Mouse (Mus musculus) urinary bladder, postnatal 4 days (tissue): ENCODE data around the gene Zbtb20.

Experiments
- DNase-seq, 2 experiments: peaks; one replicate each; pipeline ENCODE4 v3.0.0; 2021 to 2022; ENCODE audit warnings: low spot score in 2 of 2

Gene Zbtb20

DNA sequence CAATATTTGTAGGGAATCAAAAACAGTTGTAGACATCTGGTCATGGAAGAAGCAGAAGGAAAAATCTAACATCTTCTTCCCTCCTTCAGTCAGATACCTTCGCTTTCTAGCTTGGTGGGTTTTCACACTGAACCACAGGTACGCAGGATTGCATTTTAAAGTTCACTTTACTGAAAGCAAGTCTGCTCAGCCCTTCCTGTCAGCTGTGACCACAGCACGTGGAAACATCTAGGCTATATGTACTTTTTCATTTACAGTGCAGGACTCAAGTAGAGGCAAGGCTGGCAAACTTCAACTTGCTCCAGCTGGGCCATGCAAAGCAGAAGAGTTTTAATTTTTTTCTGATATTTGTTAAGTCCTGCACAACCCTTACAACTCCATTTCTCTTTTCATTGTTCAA lies 424.7 kb downstream of the Zbtb20 start:
- DNase-seq = no peak

- no peak for DNase-seq
Observed at GRCm38 (mm10) chr16:43302171-43302570, 426.5 kb downstream of the Zbtb20 start.

GRCm38 (mm10) chr16:43303245-43304197 lies 427.8 kb downstream of the Zbtb20 start:
- no peak for DNase-seq

DNA sequence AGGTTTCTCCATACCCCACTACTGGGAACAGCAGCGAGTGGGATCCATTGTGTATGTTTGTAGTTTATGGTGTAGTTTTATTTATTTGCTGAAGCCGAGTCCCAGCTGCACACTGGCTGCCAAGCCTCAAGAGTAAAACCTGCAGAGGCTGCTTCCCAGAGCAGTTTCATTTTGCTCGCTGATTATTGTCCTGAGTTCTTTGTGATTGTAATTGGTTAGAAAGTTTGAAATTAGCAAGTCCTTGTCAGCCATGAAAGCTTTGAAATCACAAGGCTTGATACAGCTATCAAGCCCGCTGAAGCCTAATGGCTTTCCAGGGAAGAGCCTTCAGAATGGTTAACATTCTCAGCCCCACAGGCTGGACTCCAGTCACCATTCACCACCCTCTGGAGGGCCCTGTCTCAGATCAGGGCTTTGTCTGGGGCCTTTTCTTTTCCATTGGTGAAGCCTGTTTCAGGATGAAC lies 434.3 kb downstream of the Zbtb20 start:
- DNase-seq = no peak

DNA sequence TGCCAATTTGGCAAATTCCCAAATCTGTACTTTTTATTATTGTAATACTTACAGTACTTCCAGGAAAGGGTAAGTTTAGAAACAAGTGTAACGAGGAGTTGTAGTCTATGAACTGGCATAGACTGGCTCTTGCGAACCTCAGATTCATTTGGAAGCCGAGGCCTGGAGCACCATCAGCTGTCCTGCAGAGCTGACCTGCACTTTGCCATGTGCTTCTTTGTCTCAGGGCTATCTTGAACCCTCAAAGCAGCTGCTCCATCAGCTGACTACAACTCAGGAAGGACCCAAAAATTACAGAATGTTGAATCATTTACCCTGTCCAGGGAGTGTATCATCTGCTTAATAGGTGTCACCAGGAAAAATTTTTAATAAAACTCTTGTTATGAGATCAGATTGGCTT lies 448.3 kb downstream of the Zbtb20 start:
- no peak for DNase-seq

- DNase-seq = no peak
Observed at GRCm38 (mm10) chr16:43328221-43328620, 452.5 kb downstream of the Zbtb20 start.

GRCm38 (mm10) chr16:43330206-43330605 lies 454.5 kb downstream of the Zbtb20 start:
- DNase-seq = no peak

GRCm38 (mm10) chr16:43331440-43331839 lies 455.8 kb downstream of the Zbtb20 start:
- DNase-seq = no peak

DNA sequence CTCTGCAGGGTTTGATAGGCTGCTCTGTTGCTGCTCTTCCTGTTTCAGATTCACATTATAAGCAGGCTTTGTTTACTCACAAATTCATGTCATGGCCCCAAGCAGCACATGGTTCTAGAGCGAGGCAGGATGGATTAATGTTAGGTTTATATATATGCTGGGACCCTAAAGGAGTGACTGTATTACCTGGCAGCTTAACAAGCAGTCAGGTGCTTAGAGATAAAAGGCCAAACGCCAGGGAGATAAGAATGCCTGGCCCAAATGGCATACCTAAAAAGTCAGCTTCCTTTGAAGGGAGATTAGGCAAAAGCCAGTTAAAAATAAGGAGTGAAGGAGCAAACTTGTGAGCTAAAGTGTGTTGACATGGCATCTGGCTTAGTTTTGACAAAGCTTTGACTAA lies 457.1 kb downstream of the Zbtb20 start:
- no peak for DNase-seq

GRCm38 (mm10) chr16:43333265-43333664 lies 457.6 kb downstream of the Zbtb20 start:
- DNase-seq = no peak

DNA sequence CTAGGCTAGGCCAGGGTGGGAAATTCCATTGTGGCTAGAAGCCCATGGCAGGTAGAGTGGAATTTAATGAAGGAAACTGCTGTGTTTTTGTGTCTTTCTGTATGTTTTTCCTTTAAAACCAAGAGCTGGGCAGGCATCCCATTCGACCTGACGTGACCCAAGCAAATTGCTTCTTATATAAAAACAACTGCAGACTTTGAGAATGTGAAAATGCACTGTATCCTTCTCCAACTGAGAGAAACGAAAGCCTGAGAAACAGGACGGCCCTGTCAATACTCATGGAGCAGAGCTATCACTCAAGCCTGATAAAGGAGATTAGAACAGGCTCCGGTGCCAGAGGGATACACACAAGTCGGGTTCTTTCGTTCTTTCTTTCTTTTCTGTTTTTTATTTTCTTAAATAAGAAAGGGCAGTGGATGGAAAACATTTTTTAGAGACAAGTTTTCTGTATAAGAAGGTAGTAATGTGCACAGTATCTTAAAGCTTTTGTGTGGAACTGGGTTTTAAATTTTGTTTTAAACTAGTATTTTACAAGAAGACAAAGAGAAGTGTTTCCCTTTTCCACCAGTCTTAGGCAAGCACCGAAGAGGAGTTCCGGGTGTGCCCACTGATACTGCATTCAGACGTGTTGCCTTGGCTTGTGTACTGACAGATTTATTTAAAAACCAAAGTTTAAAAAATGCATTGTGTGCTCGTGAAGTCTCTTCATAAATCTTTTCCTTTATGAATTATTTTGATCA lies 458.9 kb downstream of the Zbtb20 start:
- DNase-seq = no peak

GRCm38 (mm10) chr16:43335151-43335823 lies 459.6 kb downstream of the Zbtb20 start:
- no peak for DNase-seq

DNA sequence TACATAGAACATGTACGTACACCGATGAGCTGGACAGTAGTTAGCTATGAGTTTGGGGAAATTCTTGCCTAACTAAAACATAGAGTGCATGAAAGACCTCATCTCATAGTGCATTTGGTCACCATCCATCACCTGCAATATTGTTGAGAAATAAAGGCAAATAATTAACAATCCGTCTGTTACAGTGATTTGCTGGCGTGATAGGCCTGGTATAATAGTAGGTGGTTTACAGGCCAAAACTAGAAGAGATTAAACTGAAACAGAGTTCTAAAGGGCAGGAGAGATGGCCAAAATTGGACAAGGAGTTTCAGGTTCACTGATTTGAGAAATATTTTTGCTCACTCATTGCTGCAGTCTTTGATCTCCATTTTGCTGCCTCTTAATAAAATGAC lies 460.1 kb downstream of the Zbtb20 start:
- no peak for DNase-seq

DNA sequence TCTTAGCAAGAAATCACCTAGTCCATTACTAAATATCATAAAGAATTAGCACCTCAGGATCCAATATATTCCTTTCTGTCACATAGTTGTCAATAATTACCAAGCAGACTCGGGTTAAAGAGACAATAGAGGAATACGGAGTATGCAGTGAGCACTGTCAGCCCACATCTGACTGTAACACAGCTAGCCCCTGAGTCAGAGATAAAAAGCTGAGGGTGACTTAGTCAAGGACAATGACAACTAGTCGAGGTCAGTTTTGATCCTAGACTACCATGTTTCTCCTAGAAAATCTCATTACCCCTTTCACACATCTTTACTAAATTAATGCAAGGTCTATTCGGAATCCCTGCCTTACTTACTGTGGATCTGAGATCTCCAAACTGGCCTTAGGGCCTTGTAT lies 465.0 kb downstream of the Zbtb20 start:
- no peak for DNase-seq

GRCm38 (mm10) chr16:43341916-43342455 lies 466.3 kb downstream of the Zbtb20 start:
- DNase-seq = no peak

- no peak for DNase-seq
Observed at GRCm38 (mm10) chr16:43346094-43346493, 470.4 kb downstream of the Zbtb20 start.

DNA sequence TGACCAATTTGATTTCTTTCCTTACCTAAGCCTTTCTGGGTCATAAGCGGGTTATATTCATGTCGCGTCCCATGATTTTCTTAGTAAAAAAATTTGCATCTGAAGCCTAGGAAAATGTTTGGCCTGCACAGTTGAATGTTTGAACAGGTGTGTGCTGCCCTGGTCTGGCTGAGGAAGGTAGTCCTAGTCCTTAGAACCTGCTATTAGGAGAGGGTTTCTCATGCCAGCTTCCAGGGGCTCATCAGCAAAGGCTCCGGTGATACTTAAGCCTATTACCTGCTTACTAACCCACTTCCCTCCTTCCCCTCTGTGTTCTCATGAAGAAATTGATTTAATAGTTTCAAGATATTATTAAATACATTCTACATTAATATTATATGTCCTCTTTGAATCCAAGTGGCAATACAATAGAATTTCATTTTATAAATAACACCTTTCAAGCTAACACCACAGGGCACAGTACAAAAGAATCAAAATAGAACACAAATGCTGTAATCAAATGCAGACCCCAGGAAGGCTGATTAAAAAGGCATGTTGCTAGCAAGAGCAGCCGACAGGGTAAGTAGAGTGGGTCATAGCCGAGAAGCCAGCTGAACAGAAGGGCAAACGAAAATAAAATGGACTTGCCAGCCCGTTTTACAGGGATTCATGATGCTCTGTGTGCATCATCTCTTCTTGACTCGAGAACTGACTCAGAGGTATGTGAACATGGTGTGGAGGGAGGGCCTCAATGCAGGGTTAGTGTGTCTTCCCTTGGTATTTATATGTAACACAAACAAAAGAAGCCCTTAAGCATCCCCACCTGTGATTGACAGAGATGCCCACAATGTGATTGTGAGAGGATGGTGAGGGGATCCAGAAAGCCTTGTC lies 480.3 kb downstream of the Zbtb20 start:
- DNase-seq = no peak

GRCm38 (mm10) chr16:43359546-43359945 lies 483.9 kb downstream of the Zbtb20 start:
- DNase-seq = no peak

- DNase-seq = no peak
Observed at GRCm38 (mm10) chr16:43360112-43360511, 484.4 kb downstream of the Zbtb20 start.

GRCm38 (mm10) chr16:43360838-43361480 lies 485.3 kb downstream of the Zbtb20 start:
- no peak for DNase-seq
